Mouse (Mus musculus): ENCODE data around the gene Ccnd3.
"Not testable (repeated sequence)": the region's sequence is repeated elsewhere in the genome, so short reads cannot be mapped to it uniquely, and the experiment has no call there.

Ccnd3 gene

GRCm38 (mm10) chr17:47594969-47595247, 90.1 kb downstream of the Ccnd3 start:
- DNase-seq (ENCODE audit: low read depth, low spot score) = no peak

- no peak for DNase-seq (ENCODE audit: low read depth, low spot score)
Observed at GRCm38 (mm10) chr17:47595248-47596161, 90.7 kb downstream of the Ccnd3 start.

GRCm38 (mm10) chr17:47596162-47596838, 91.4 kb downstream of the Ccnd3 start:
- DNase-seq (ENCODE audit: low read depth, low spot score) = no peak

GRCm38 (mm10) chr17:47596839-47597164, 92.0 kb downstream of the Ccnd3 start:
- no peak for DNase-seq (ENCODE audit: low read depth, low spot score)

- DNase-seq (ENCODE audit: low read depth, low spot score) = no peak
Observed at GRCm38 (mm10) chr17:47597261-47597660, 92.4 kb downstream of the Ccnd3 start.

- peak; percentile 46 for DNase-seq (ENCODE audit: low read depth, low spot score)
Observed at GRCm38 (mm10) chr17:47597838-47598579, 93.2 kb downstream of the Ccnd3 start.

- not testable (repeated sequence) for DNase-seq (ENCODE audit: low read depth, low spot score)
Observed at GRCm38 (mm10) chr17:47598580-47599304, 93.9 kb downstream of the Ccnd3 start.

- no peak for DNase-seq (ENCODE audit: low read depth, low spot score)
Observed at GRCm38 (mm10) chr17:47599511-47600297, 94.9 kb downstream of the Ccnd3 start.

GRCm38 (mm10) chr17:47600601-47601388, 95.9 kb downstream of the Ccnd3 start:
- DNase-seq (ENCODE audit: low read depth, low spot score) = no peak

GRCm38 (mm10) chr17:47601389-47601755, 96.5 kb downstream of the Ccnd3 start:
- no peak for DNase-seq (ENCODE audit: low read depth, low spot score)

GRCm38 (mm10) chr17:47602289-47602688, 97.4 kb downstream of the Ccnd3 start:
- no peak for DNase-seq (ENCODE audit: low read depth, low spot score)

- DNase-seq (ENCODE audit: low read depth, low spot score) = no peak
Observed at GRCm38 (mm10) chr17:47606220-47606619, 101.4 kb downstream of the Ccnd3 start.

GRCm38 (mm10) chr17:47609182-47609581, 104.3 kb downstream of the Ccnd3 start:
- no peak for DNase-seq (ENCODE audit: low read depth, low spot score)

GRCm38 (mm10) chr17:47610849-47611660, 106.2 kb downstream of the Ccnd3 start, which contains the start of the genes Bysl, Med20 and Gm20517:
Gene Bysl (minus strand): TSS chr17:47611492.
Gene Med20 (plus strand): TSS chr17:47611582.
Gene Gm20517 (plus strand): TSS chr17:47611589.
- DNase-seq (ENCODE audit: low read depth, low spot score) = peak; percentile 89

GRCm38 (mm10) chr17:47611661-47611982, 106.8 kb downstream of the Ccnd3 start:
- no peak for DNase-seq (ENCODE audit: low read depth, low spot score)

- DNase-seq (ENCODE audit: low read depth, low spot score) = no peak
Observed at GRCm38 (mm10) chr17:47614018-47614417, 109.2 kb downstream of the Ccnd3 start.

- DNase-seq (ENCODE audit: low read depth, low spot score) = no peak
Observed at GRCm38 (mm10) chr17:47616119-47616518, 111.3 kb downstream of the Ccnd3 start.

GRCm38 (mm10) chr17:47616652-47617051, 111.8 kb downstream of the Ccnd3 start:
- DNase-seq (ENCODE audit: low read depth, low spot score) = no peak

- DNase-seq (ENCODE audit: low read depth, low spot score) = no peak
Observed at GRCm38 (mm10) chr17:47617605-47618307, 112.9 kb downstream of the Ccnd3 start.
